Mouse (Mus musculus): Measurements from ENCODE around the gene Cops4.

- TF ChIP-seq POLR2A (IDR thresholded peaks at IDR 0.05; ENCODE audit: control insufficient read depth, low read depth, low read length) = no peak
- TF ChIP-seq CTCF (IDR thresholded peaks at IDR 0.05; ENCODE audit: control insufficient read depth, insufficient read depth, insufficient replicate concordance, low read depth, low read length) = no peak
These were observed 52.6 kb downstream of the Cops4 start for GRCm38 (mm10) chr5:100570716-100571115.
